Mouse (Mus musculus) cortical plate, adult 2 months (tissue): ENCODE results near the gene Ckap4.

ENCODE experiments used
- CTCF ChIP-seq: fragments of 200-500 bp; IDR thresholded peaks from 2 replicates; pipeline ENCODE4 v1.5.1; 2011; ENCODE audit warnings: mild to moderate bottlenecking, control low read depth, low read length; ENCODE audit not compliant: insufficient read depth; ENCODE audit errors: extremely low read depth
- POLR2A ChIP-seq: fragments of 200-500 bp; IDR thresholded peaks from 2 replicates; pipeline ENCODE4 v1.6.1; 2011; ENCODE audit warnings: mild to moderate bottlenecking, low read length, control low read depth; ENCODE audit not compliant: insufficient read depth; ENCODE audit errors: extremely low read depth

GRCm38 (mm10) chr10:84527070-84527469 is 6.8 kb downstream of the Ckap4 start:
- TF ChIP-seq CTCF (no peak), POLR2A (no peak)
